Mouse (Mus musculus) thymus, adult 2 months (tissue): Measurements from ENCODE around the gene Slc25a21.

Source experiments
- CTCF ChIP-seq: fragments of 200-500 bp; IDR thresholded peaks from 2 replicates; pipeline ENCODE4 v1.5.1; 2012; ENCODE audit warnings: mild to moderate bottlenecking, control low read depth, low read length, moderate library complexity, borderline replicate concordance; ENCODE audit not compliant: control insufficient read depth, poor library complexity, insufficient read depth; ENCODE audit errors: extremely low read depth
- POLR2A ChIP-seq: fragments of 200-500 bp; IDR thresholded peaks from 2 replicates; pipeline ENCODE4 v1.6.1; 2012; ENCODE audit warnings: mild to moderate bottlenecking, low read length, control low read depth, moderate library complexity; ENCODE audit not compliant: control insufficient read depth, poor library complexity, insufficient read depth; ENCODE audit errors: extremely low read depth

- TF ChIP-seq POLR2A (no peak), CTCF (no peak)
Measured at GRCm38 (mm10) chr12:56897221-56897937, 299.9 kb downstream of the Slc25a21 start.
